Mouse (Mus musculus): ENCODE results near the gene Arhgap27.
"Not testable (repeated sequence)": the region's sequence is repeated elsewhere in the genome, so short reads cannot be mapped to it uniquely, and the experiment has no call there.

Gene Arhgap27

DNA sequence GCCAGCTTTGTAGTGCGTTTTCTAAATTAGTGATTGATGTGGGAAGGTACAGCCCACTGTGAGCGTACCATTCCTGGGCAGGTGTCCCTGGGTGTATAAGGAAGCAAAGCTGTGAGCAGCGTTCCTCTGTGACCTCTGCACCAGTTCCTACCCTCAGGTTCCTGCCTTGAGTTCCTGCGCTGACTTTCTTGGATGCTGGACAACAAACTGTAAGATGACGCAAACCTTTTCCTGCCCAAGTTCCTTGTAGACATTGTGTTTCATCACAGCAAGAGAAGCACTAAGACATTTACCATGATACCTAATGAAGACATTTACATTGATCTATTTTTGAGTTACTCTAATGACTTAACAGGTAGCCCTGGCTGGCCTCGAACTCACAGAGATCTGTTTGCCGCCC lies 68.7 kb downstream of the Arhgap27 start:
- DNase-seq (ENCODE audit: low spot score in 2 of 2): no peak

GRCm38 (mm10) chr11:103294066-103294465 lies 69.4 kb downstream of the Arhgap27 start:
- DNase-seq (ENCODE audit: low spot score in 2 of 2): no peak

DNA sequence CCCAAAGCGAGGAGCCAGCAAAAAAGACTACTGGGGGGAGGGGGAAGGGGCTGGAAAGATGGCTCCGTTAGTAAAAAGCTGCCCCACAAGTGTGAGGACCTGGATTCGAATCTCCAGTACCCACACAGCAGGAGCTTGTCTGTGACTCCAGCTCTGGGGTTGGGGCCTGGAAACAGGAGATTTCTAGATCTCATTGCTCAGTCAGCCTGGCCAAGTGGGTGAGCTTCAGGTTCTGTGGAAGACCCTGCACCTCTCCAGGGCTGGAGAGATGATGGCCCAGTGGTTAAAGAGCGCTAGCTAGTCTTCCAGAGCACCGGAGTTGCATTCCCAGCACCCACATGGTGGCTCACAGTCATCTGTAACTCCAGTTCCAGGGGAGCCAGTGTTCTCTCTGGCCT lies 70.6 kb downstream of the Arhgap27 start:
- no peak for DNase-seq (ENCODE audit: low spot score in 2 of 2)

- DNase-seq (ENCODE audit: low spot score in 2 of 2): no peak
Measured at GRCm38 (mm10) chr11:103292152-103292889, 71.2 kb downstream of the Arhgap27 start.

DNA sequence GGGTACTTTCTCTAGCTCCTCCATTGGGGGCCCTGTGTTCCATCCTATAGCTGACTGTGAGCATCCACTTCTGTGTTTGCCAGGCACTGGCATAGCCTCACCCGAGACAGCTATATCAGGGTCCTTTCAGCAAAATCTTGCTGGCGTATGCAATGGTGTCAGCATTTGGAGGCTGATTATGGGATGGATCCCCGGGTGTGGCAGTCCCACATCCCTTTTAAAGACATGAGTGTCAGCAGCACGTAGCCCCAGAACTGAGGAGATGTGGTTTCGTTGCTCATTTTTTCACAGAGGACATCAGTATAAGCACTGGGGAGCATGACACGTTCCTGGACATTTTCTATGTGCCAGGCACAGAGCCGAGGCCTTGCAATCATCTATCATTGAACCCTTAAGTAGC lies 72.7 kb downstream of the Arhgap27 start:
- not testable (repeated sequence) for DNase-seq (ENCODE audit: low spot score in 2 of 2)

DNA sequence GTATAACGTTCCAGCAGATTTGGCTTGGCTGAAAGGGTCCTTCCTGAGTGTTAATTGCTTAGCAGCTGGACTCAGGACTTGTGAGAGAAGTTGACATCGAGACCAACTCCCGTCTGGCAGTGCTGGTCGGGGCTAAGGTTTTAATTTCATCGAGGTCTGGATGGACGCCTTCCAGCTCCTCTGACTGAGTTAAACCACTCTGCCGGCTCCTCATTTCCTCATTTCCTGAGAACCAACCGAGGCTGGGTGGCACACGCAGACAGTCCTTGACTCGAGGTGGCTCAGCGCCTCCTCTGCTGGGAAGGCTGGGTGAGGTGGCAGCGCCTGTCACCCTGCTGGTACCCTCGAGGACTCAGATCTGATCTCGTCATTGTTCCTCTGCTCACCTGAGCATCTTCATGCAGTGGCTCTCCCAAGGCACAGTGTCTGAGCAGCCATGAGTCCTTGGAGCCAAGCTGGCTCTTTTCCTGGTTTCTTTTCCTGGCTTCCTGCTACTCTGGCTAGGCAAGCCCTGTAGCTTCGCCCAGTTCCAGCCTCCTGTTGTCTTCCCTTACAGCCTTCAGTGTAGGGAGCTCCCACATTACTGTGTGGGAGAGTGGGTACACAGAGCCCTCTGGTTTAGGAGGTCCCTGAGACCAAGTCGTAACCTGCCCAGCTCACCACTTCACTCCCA lies 75.1 kb downstream of the Arhgap27 start:
- DNase-seq (ENCODE audit: low spot score in 2 of 2): no peak

- DNase-seq (ENCODE audit: low spot score in 2 of 2): no peak
Measured at GRCm38 (mm10) chr11:103286910-103287309, 76.6 kb downstream of the Arhgap27 start.

- no peak for DNase-seq (ENCODE audit: low spot score in 2 of 2)
Measured at GRCm38 (mm10) chr11:103285951-103286350, 77.5 kb downstream of the Arhgap27 start.

DNA sequence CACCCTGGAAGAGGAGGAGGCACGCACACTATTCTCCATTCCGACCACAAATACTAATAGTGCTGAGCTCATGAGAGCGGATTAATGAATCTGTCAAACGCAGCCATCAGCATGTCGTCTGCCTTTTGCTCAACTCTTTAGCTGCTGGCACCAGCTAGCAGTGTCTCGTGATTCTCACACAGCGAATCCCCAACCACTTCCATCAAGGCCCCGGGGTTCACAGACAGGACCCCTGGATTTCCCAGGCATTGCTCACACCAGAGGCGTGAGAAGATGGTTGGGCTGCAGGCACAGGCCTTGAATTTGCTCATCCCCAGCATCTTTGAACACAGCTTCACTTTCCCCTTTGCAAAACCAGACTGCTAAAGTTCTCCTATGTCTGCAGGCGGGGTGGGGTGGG lies 78.2 kb downstream of the Arhgap27 start:
- no peak for DNase-seq (ENCODE audit: low spot score in 2 of 2)

DNA sequence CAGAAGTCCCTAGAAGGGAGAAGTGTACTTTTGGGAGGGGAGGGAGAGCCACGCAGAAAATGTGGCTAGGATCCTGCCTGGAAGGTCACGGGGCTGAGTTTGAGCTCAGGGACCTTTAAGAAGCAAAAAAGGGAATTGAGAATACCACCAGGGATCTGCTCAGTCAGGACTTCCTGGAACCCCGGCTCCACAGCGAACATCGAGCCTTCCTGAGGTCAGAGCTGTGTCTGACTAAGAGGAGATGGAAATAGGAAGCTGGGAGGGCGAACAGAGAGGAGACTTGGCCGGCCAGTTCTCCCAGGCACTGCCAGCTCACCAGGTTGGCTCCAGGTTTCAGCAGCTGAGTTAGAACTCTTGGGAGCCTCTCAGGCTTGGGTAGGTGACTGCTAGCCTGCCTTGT lies 81.7 kb downstream of the Arhgap27 start:
- no peak for DNase-seq (ENCODE audit: low spot score in 2 of 2)
